Mouse (Mus musculus): ENCODE data around the gene Hormad2. TPM values are rescaled to one million over a fixed set of nuclear protein-coding genes. Genes with fewer than 3 reads are reported as not detected.

Gene Hormad2
- polyA plus RNA-seq, 1 experiment from 2014 or later = 0.21 TPM

GRCm38 (mm10) chr11:4299191-4299590 is 141.7 kb downstream of the Hormad2 start:
- no peak overlapping the region for H3K4me3 ChIP-seq (ENCODE audit: low read depth, low read length)
- 39% methylated on average over 12 of the region's 12 CpGs for WGBS
- H3K9ac ChIP-seq (ENCODE audit: low read depth, low read length) = no peak overlapping the region
- H3K9me3 ChIP-seq (ENCODE audit: control insufficient read depth) = no peaks in the 10 kb centered on the region
- H3K4me1 ChIP-seq (replicated peaks; ENCODE audit: control insufficient read depth, insufficient read depth, low read length) = no peaks in the 10 kb centered on the region
- no peak overlapping the region for H3K4me2 ChIP-seq (replicated peaks; ENCODE audit: low read depth)
- no peaks in the 10 kb centered on the region for H3K36me3 ChIP-seq (ENCODE audit: control insufficient read depth, insufficient read depth)
- TF ChIP-seq CTCF (IDR thresholded peaks at IDR 0.05; ENCODE audit: low read depth) = no peak
- ATAC-seq = no peak
- H3K27ac ChIP-seq (ENCODE audit: low read depth, low read length) = no peak overlapping the region
- H3K27me3 ChIP-seq (replicated peaks; ENCODE audit: control insufficient read depth, insufficient read depth, low read length) = no peaks in the 10 kb centered on the region; the same call in 1 of the 2 replicates

GRCm38 (mm10) chr11:4298615-4299014 is 142.3 kb downstream of the Hormad2 start:
- H3K4me2 ChIP-seq (replicated peaks; ENCODE audit: low read depth) = no peak overlapping the region
- no peak for ATAC-seq
- H3K4me3 ChIP-seq (ENCODE audit: low read depth, low read length) = no peak overlapping the region
- no peaks in the 10 kb centered on the region for H3K4me1 ChIP-seq (replicated peaks; ENCODE audit: control insufficient read depth, insufficient read depth, low read length)
- TF ChIP-seq CTCF (IDR thresholded peaks at IDR 0.05; ENCODE audit: low read depth) = no peak
- no peaks in the 10 kb centered on the region for H3K9me3 ChIP-seq (ENCODE audit: control insufficient read depth)
- H3K27ac ChIP-seq (ENCODE audit: low read depth, low read length) = no peak overlapping the region
- WGBS = 30% methylated on average over 7 of the region's 7 CpGs
- no peak overlapping the region for H3K9ac ChIP-seq (ENCODE audit: low read depth, low read length)
- no peaks in the 10 kb centered on the region; the same call in 1 of the 2 replicates for H3K27me3 ChIP-seq (replicated peaks; ENCODE audit: control insufficient read depth, insufficient read depth, low read length)
- H3K36me3 ChIP-seq (ENCODE audit: control insufficient read depth, insufficient read depth) = no peaks in the 10 kb centered on the region

GRCm38 (mm10) chr11:4297753-4298152 is 143.2 kb downstream of the Hormad2 start:
- no peak overlapping the region for H3K9ac ChIP-seq (ENCODE audit: low read depth, low read length)
- H3K4me3 ChIP-seq (ENCODE audit: low read depth, low read length) = no peak overlapping the region
- no peaks in the 10 kb centered on the region; the same call in 1 of the 2 replicates for H3K27me3 ChIP-seq (replicated peaks; ENCODE audit: control insufficient read depth, insufficient read depth, low read length)
- no peak for TF ChIP-seq CTCF (IDR thresholded peaks at IDR 0.05; ENCODE audit: low read depth)
- no peaks in the 10 kb centered on the region for H3K4me1 ChIP-seq (replicated peaks; ENCODE audit: control insufficient read depth, insufficient read depth, low read length)
- ATAC-seq = no peak
- H3K27ac ChIP-seq (ENCODE audit: low read depth, low read length) = no peak overlapping the region
- H3K4me2 ChIP-seq (replicated peaks; ENCODE audit: low read depth) = no peak overlapping the region
- no peaks in the 10 kb centered on the region for H3K9me3 ChIP-seq (ENCODE audit: control insufficient read depth)
- WGBS = 61% methylated on average over 3 of the region's 3 CpGs
- no peaks in the 10 kb centered on the region for H3K36me3 ChIP-seq (ENCODE audit: control insufficient read depth, insufficient read depth)

DNA sequence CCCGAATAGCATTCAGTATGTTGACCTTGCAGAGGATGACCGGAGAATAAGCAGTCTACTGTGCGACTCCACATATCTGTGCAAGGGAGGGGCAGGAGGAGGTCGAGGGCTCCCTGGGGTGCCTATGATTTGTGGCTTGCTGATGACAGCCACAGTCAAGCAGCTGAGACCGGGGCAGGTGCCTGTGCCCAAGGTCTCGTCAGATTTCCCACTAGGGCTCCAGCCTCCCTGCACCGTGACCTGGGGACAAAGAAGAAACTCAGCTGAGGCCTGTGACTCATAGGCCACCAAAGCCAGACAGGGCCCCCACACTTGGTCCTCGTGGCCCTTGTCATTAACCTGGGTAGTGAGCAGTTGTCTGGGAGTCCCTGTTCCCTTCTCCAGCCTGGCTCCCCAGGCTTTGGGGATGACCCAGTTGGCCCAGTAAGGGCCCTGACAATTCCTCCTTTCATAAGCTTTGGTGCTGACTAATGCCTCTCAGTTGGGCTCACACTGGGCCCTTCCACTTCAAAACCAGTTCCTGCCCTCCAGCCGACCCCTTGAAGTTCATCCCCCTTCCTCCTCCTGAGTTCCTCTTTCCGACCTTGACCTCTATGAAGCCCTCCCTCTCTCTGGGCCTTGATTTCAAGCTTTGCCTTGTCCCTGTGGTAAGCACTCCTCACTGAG is 144.2 kb downstream of the Hormad2 start:
- no peak for ATAC-seq
- H3K4me2 ChIP-seq (replicated peaks; ENCODE audit: low read depth) = no peak overlapping the region
- no peaks in the 10 kb centered on the region for H3K9me3 ChIP-seq (ENCODE audit: control insufficient read depth)
- H3K27ac ChIP-seq (ENCODE audit: low read depth, low read length) = no peak overlapping the region
- TF ChIP-seq CTCF (IDR thresholded peaks at IDR 0.05; ENCODE audit: low read depth) = no peak
- H3K4me1 ChIP-seq (replicated peaks; ENCODE audit: control insufficient read depth, insufficient read depth, low read length) = no peaks in the 10 kb centered on the region
- no peak overlapping the region for H3K4me3 ChIP-seq (ENCODE audit: low read depth, low read length)
- H3K27me3 ChIP-seq (replicated peaks; ENCODE audit: control insufficient read depth, insufficient read depth, low read length) = no peaks in the 10 kb centered on the region; the same call in 1 of the 2 replicates
- no peaks in the 10 kb centered on the region for H3K36me3 ChIP-seq (ENCODE audit: control insufficient read depth, insufficient read depth)
- WGBS = 68% methylated on average over 10 of the region's 10 CpGs
- no peak overlapping the region for H3K9ac ChIP-seq (ENCODE audit: low read depth, low read length)

Other genes starting within 250 kb of the Hormad2 start
- gene Castor1, start 222.9 kb downstream of the Hormad2 start, polyA plus RNA-seq (2015; fragmentation: Nextera tagmentation; extraction: Ambion mirVana) = 10.3 and 14.7 TPM in 2 replicates
- 0.08 and 0.20 TPM in 2 replicates for gene Osm, start 204.7 kb downstream of the Hormad2 start, polyA plus RNA-seq (2015; fragmentation: Nextera tagmentation; extraction: Ambion mirVana)
- gene Lif, start 183.5 kb downstream of the Hormad2 start, polyA plus RNA-seq (2015; fragmentation: Nextera tagmentation; extraction: Ambion mirVana) = 0.92 and 1.2 TPM in 2 replicates
- gene Mtmr3, start 153.8 kb upstream of the Hormad2 start, polyA plus RNA-seq (2015; fragmentation: Nextera tagmentation; extraction: Ambion mirVana) = 9.8 and 10.0 TPM in 2 replicates
- not detected in 2 replicates for gene Gm11032, start 179.0 kb upstream of the Hormad2 start, polyA plus RNA-seq (2015; fragmentation: Nextera tagmentation; extraction: Ambion mirVana)
- 17.1 and 18.1 TPM in 2 replicates for gene Ascc2, start 196.6 kb upstream of the Hormad2 start, polyA plus RNA-seq (2015; fragmentation: Nextera tagmentation; extraction: Ambion mirVana)

Data from intestine, postnatal 0 days (tissue).